11 mouse cellular contexts compared by ENCODE assay signal in the genomic region with DNA sequence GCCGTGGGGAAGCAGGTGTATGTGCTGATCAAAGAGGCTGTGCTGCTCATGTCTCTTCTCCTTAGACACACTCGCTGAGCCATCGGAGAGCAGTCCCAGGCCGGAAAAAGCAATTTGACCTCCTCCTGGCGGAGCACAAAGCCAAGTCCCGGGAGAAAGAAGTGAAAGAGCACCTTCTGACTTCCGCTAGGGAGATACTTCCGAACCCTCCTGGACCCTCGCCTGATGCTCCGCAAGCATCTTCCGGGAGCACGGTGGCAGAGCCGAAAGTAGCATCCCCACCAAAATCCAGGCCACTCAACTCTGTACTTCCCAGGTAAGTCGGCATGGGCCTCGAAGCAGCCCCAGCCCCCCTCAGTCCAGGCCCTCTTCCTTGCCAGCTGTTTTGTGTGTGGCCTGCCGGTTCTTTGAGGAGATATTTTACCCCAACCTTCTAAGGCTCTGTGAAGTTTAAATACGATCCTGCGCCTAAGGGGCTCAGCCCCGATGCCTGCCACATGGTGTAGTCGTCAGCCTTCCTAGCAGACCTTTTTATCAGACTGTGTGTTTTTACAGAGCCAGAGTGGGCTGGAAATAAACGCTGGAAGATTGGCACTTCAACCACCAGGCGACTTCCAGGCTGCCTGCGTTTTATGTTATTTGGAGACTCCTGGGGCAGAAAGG. TPM values are rescaled to one million over a fixed set of nuclear protein-coding genes. Genes with fewer than 3 reads are reported as not detected.
DNase-seq lines count a peak whose midpoint lies in the region; ATAC-seq and TF ChIP-seq lines count a peak whose summit lies in the region.
"Had no signal": no experiment of that assay in that cellular context is flagged by ENCODE, and none has a peak within 500 bp of the region (broad histone marks: within the 10 kb centered on the region; RNA-seq: fewer than 3 reads in every experiment).

No protein-coding gene starts in this region.

- in situ Hi-C loops in ES-E14 (cut with MboI; ENCODE audit: low sequenced_read_pairs in 2 of 2, unreplicated experiment in 2 of 2), result no loop called here

- peak overlapping the region; percentile 36; the same call in 1 of the 2 replicates for H3K27ac ChIP-seq in heart, embryonic 12.5 days (ENCODE audit: poor library complexity, severe bottlenecking)
- peak overlapping the region; percentile 75; the same call in 1 of the 2 replicates for H3K27ac ChIP-seq in ES-E14 (ENCODE audit: insufficient read depth, low read depth, low read length, poor library complexity, severe bottlenecking)
- no peak overlapping the region for H3K27ac ChIP-seq in forebrain, embryonic 12.5 days
- no peak overlapping the region; the same call in 1 of the 2 replicates for H3K27ac ChIP-seq in midbrain, embryonic 10.5 days (replicated peaks)
- H3K27ac ChIP-seq in intestine, embryonic 16.5 days (ENCODE audit: low read length), result no peak overlapping the region
- H3K27ac ChIP-seq: kidney, postnatal 0 days; liver, embryonic 15.5 days had no signal

- WGBS in heart, embryonic 12.5 days, result 19% methylated on average over 23 of the region's 23 CpGs
- WGBS in forebrain, embryonic 12.5 days, result 32% methylated on average over 23 of the region's 23 CpGs
- WGBS in midbrain, embryonic 10.5 days, result 30% methylated on average over 23 of the region's 23 CpGs
- WGBS in intestine, embryonic 16.5 days, result 60% methylated on average over 23 of the region's 23 CpGs

- no peak for DNase-seq in heart, postnatal 36 days
- no peak for DNase-seq in ES-E14 (ENCODE audit: low read depth, low spot score)
- peak; percentile 30 for DNase-seq in midbrain, embryonic 10.5 days (ENCODE audit: low spot score)
- DNase-seq in spleen, postnatal 36 days (ENCODE audit: low spot score in 2 of 2), result no peak
- no peak for DNase-seq in layer of hippocampus, adult 9-11 months
- DNase-seq: B cell, adult 2 months had no signal

- peaks cover 23% of the 10 kb centered on the region for H3K27me3 ChIP-seq in heart, embryonic 12.5 days (replicated peaks)
- H3K27me3 ChIP-seq in forebrain, embryonic 12.5 days, result peaks cover 25% of the 10 kb centered on the region; the same call in 1 of the 2 replicates
- H3K27me3 ChIP-seq in midbrain, embryonic 10.5 days (ENCODE audit: low read depth, poor library complexity, severe bottlenecking), result peaks cover 40% of the 10 kb centered on the region
- H3K27me3 ChIP-seq in intestine, embryonic 16.5 days (replicated peaks; ENCODE audit: control insufficient read depth, insufficient read depth, low read length), result no peaks in the 10 kb centered on the region
- H3K27me3 ChIP-seq: liver, embryonic 15.5 days had no signal

- H3K9ac ChIP-seq in heart, embryonic 12.5 days, result peak overlapping the region; percentile 11
- H3K9ac ChIP-seq in ES-E14 (ENCODE audit: insufficient read depth, low read depth, low read length, poor library complexity, severe bottlenecking), result peak overlapping the region; percentile 7; the same call in 1 of the 2 replicates
- H3K9ac ChIP-seq in forebrain, embryonic 12.5 days, result no peak overlapping the region
- no peak overlapping the region for H3K9ac ChIP-seq in intestine, embryonic 16.5 days (ENCODE audit: low read depth, low read length)
- H3K9ac ChIP-seq: liver, embryonic 15.5 days had no signal

- H3K36me3 ChIP-seq in heart, embryonic 12.5 days, result peaks cover 14% of the 10 kb centered on the region
- H3K36me3 ChIP-seq in ES-E14 (ENCODE audit: control insufficient read depth, insufficient read depth, low read length, poor library complexity, severe bottlenecking), result no peaks in the 10 kb centered on the region; the same call in 1 of the 2 replicates
- peaks cover 12% of the 10 kb centered on the region for H3K36me3 ChIP-seq in forebrain, embryonic 12.5 days (replicated peaks)
- H3K36me3 ChIP-seq in midbrain, embryonic 10.5 days, result no peaks in the 10 kb centered on the region
- peaks cover 6% of the 10 kb centered on the region for H3K36me3 ChIP-seq in intestine, embryonic 16.5 days (ENCODE audit: control insufficient read depth, insufficient read depth, low read length)

- H3K4me1 ChIP-seq in heart, embryonic 12.5 days (replicated peaks), result peaks cover 47% of the 10 kb centered on the region
- H3K4me1 ChIP-seq in ES-E14 (ENCODE audit: control insufficient read depth in 2 of 2, insufficient read depth in 2 of 2, low read length in 2 of 2, poor library complexity in 1 of 2), result peaks cover 5 to 21% of the 10 kb centered on the region in 2 experiments; a peak in 2 of 4 replicates
- H3K4me1 ChIP-seq in forebrain, embryonic 12.5 days, result peaks cover 30% of the 10 kb centered on the region
- peaks cover 32% of the 10 kb centered on the region for H3K4me1 ChIP-seq in midbrain, embryonic 10.5 days
- peaks cover 5% of the 10 kb centered on the region; the same call in 1 of the 2 replicates for H3K4me1 ChIP-seq in intestine, embryonic 16.5 days (ENCODE audit: control insufficient read depth, insufficient read depth, low read length)

- intact Hi-C loops in heart, postnatal 36 days (cut with DNase I), result no loop called here

- peak overlapping the region; percentile 71 for H3K4me2 ChIP-seq in heart, embryonic 12.5 days
- peak overlapping the region; percentile 53 for H3K4me2 ChIP-seq in forebrain, embryonic 12.5 days
- H3K4me2 ChIP-seq in intestine, embryonic 16.5 days (ENCODE audit: low read depth, low read length), result no peak overlapping the region

- peak; percentile 49; the same call in 1 of the 2 replicates for ATAC-seq in heart, embryonic 12.5 days (ENCODE audit: insufficient number of reproducible peaks, low FRiP score)
- ATAC-seq in forebrain, embryonic 12.5 days (ENCODE audit: low FRiP score), result no peak
- no peak for ATAC-seq in intestine, embryonic 16.5 days

- H3K9me3 ChIP-seq in heart, embryonic 12.5 days (replicated peaks), result peaks cover 9% of the 10 kb centered on the region
- no peaks in the 10 kb centered on the region for H3K9me3 ChIP-seq in ES-E14 (ENCODE audit: control insufficient read depth, insufficient read depth, low read depth, low read length)
- H3K9me3 ChIP-seq in forebrain, embryonic 12.5 days, result 0 out of 2 replicates have a peak, but pooled peaks cover 3% of the 10 kb centered on the region
- no peaks in the 10 kb centered on the region for H3K9me3 ChIP-seq in midbrain, embryonic 10.5 days (replicated peaks)
- 0 out of 2 replicates have a peak, but pooled peaks cover 5% of the 10 kb centered on the region for H3K9me3 ChIP-seq in intestine, embryonic 16.5 days (ENCODE audit: control insufficient read depth, low read length)
- H3K9me3 ChIP-seq: liver, embryonic 15.5 days had no signal

- H3K4me3 ChIP-seq in heart, embryonic 12.5 days, result peak overlapping the region; percentile 20
- H3K4me3 ChIP-seq in ES-E14 (ENCODE audit: insufficient read depth in 1 of 2, low read depth in 1 of 2, low read length in 2 of 2, poor library complexity in 1 of 2, severe bottlenecking in 1 of 2), result peak overlapping the region; percentile 22 to 53; a peak in 3 of 4 replicates
- no peak overlapping the region; the same call in 1 of the 2 replicates for H3K4me3 ChIP-seq in forebrain, embryonic 12.5 days (replicated peaks)
- peak overlapping the region; percentile 48 for H3K4me3 ChIP-seq in midbrain, embryonic 10.5 days
- H3K4me3 ChIP-seq in intestine, embryonic 16.5 days (ENCODE audit: low read length), result no peak overlapping the region
- H3K4me3 ChIP-seq: liver, embryonic 15.5 days had no signal

TF ChIP-seq in ES-E14, 5 proteins besides CTCF, POLR2A, EP300 and RAD21:
- TF ChIP-seq CHD2 (IDR thresholded peaks at IDR 0.05; ENCODE audit: low read depth, low read length), result no peak
- 0 out of 2 replicates have a peak, but pooled peaks have one; percentile 2 for TF ChIP-seq ZC3H11A (IDR thresholded peaks at IDR 0.05; ENCODE audit: borderline replicate concordance, low read depth, low read length)

RNA-seq across cellular contexts. Expression of a gene that starts 48.8 kb away (rescaled TPM):
- polyA plus RNA-seq in heart, embryonic 12.5 days (2016; fragmentation: Nextera tagmentation; extraction: Ambion mirVana), result not detected in 2 replicates
- total RNA-seq in heart, postnatal 36 days (2021), result not detected
- total RNA-seq in ES-E14 (2012; rRNA removed), result 0.63 TPM in 1 of 2 replicates, not detected in the other
- polyA plus RNA-seq in forebrain, embryonic 12.5 days (2016; fragmentation: Nextera tagmentation; extraction: Ambion mirVana), result 1.2 and 1.4 TPM in 2 replicates
- 0.91 and 0.98 TPM in 2 replicates for polyA plus RNA-seq in midbrain, embryonic 10.5 days (2016; fragmentation: Nextera tagmentation; extraction: Ambion mirVana)
- polyA plus RNA-seq in intestine, embryonic 16.5 days (2015; fragmentation: Nextera tagmentation; extraction: Ambion mirVana), result not detected in 2 replicates
- polyA plus RNA-seq: liver, embryonic 15.5 days had no signal

Comparison
In these comparisons a context has a peak if more than half of its experiments do, and no peak if none do; other contexts are left out.
1. H3K27ac ChIP-seq: peak in heart, embryonic 12.5 days (single experiment) and ES-E14 (single experiment); none in forebrain, embryonic 12.5 days (single experiment), midbrain, embryonic 10.5 days (single experiment) and intestine, embryonic 16.5 days (single experiment).
2. H3K4me3 ChIP-seq: peak in heart, embryonic 12.5 days (single experiment), ES-E14 (2 of 2) and midbrain, embryonic 10.5 days (single experiment); none in forebrain, embryonic 12.5 days (single experiment) and intestine, embryonic 16.5 days (single experiment).
3. H3K9ac ChIP-seq: peak in heart, embryonic 12.5 days (single experiment) and ES-E14 (single experiment); none in forebrain, embryonic 12.5 days (single experiment) and intestine, embryonic 16.5 days (single experiment).